Mouse (Mus musculus): ENCODE measurements around the gene Elp5.
A peak's percentile ranks its signal among the peaks of the same experiment; 100 is the strongest.
"Not testable (repeated sequence)": the region's sequence is repeated elsewhere in the genome, so short reads cannot be mapped to it uniquely, and the experiment has no call there.

The Elp5 gene

DNA sequence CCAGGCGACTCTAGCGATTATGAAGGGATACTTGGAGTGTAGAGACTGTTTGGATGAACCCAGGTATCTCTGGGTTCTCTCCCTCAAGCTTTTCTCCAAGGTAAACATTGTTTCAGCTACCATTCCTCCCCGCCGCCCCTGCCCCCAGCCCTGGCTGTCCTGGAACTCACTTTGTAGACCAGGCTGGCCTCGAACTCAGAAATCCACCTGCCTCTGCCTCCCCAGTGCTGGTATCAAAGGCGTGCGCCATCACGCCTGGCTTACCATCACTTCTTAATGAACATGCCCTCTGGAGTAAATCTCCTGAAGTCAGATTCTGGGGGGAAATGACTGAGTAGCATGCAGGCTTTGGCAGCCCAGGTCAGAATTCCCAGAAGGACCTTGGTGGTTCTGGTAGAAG is at the start of gene Elp5:
Elp5 (minus strand) TSS at position 293 of the 400 bp plus-strand sequence.
- DNase-seq (ENCODE audit: low spot score in 2 of 2): no peak

DNA sequence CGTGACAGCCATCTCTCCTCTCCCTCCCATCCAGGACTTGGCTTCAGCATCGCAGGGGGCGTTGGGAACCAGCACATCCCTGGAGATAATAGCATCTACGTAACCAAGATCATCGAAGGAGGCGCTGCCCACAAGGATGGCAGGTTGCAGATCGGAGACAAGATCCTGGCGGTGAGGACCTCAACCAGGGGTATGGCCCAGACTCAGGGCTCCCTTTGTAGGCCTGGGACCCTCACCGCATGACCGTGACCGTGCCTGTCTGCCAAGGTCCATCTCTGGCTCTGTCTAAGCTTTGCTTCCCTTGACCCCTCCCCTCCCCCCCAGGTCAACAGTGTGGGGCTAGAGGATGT is 49.0 kb upstream of the Elp5 start:
- no peak for DNase-seq (ENCODE audit: low spot score in 2 of 2)

DNA sequence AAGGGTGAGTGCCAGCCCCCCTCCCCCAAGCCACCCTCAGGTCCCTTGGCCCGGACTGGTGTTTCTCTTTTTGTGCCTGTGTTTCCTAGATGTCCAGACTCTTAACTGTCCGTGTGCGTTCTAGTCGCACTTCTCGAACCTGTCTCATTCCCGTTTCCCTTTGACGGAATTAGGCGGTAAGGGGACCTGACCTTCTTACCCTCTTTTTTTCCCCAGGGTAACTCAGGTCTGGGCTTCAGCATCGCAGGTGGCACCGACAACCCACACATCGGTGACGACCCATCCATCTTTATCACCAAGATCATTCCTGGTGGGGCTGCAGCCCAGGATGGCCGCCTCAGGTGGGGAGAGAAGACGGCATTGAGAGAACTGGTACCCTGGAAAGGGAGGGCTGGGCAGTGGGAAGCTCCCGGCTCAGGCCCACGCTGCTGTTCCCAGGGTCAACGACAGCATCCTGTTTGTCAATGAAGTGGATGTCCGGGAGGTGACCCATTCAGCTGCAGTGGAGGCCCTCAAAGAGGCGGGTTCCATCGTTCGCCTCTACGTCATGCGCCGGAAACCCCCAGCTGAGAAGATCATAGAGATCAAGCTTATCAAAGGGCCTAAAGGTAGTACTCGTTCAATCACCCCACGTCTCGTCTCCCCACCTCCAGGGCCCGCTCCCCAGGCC is 48.5 kb upstream of the Elp5 start:
- DNase-seq (ENCODE audit: low spot score in 2 of 2): no peak

DNA sequence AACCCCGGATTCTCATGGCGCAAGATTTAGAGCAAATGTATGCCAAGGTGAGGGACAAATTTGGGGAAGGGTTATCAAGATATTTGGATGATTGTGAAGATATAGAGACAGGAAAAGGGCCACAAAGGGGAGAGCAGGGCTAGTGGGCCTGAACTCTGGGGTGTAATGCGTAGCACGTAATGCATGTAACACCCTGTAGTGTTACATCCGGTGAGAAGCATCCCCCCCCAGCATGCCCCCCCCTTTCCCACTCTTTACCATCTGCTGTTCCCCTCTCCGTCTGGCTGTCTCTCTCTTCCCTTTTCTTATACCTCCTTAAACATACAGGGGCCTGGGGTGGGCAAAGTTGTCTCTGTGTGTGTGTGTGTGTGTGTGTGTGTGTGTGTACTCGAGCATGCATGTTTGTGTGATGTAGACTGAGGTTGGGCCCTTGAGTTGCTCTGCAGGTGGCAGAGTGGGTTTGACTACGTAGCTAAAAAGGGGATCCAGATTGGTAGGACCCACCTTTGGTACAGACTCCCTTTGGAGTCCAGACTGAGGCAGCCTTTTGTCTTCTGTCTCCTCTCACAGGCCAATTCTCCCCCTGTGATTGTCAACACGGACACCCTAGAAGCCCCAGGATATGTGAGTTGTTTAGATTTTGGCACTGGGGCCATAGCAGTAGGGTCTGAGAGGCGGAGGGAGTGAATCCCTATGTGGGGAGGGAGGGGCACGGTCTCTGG is 47.7 kb upstream of the Elp5 start:
- no peak for DNase-seq (ENCODE audit: low spot score in 2 of 2)

DNA sequence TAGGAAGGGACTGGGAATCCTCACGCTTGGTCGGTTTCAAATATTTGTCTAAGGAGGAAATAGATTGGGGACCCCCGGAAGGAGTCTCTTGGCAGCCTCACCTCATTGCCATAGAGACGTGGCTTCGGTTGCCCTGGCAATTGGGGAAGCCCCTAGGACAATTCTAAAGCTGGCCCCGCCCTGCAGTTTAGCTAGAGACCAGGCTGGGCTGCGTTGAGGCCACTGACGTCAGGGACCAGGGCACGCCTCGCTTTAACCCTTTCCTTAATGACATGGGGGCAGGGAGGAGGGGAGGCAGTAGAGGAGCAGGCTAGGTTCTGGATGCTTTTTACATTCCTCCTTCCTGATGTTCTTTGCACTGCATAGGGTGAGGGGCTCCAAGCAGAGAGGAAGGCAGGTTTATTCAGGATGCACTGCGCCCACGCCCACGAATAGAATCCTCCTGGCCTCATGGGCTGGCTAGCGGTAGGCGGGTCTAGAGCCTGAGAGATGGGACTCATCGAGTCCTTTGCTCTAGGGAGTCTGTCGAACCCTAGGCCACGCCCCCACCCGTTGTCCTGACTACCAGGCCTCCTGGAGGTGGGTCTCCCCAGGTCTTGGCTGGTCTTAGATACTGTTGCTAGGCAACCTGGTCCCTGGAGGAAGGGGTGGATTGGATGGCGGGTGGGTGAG is 46.9 kb upstream of the Elp5 start:
- DNase-seq (ENCODE audit: low spot score in 2 of 2): peak; percentile 52 to 59

DNA sequence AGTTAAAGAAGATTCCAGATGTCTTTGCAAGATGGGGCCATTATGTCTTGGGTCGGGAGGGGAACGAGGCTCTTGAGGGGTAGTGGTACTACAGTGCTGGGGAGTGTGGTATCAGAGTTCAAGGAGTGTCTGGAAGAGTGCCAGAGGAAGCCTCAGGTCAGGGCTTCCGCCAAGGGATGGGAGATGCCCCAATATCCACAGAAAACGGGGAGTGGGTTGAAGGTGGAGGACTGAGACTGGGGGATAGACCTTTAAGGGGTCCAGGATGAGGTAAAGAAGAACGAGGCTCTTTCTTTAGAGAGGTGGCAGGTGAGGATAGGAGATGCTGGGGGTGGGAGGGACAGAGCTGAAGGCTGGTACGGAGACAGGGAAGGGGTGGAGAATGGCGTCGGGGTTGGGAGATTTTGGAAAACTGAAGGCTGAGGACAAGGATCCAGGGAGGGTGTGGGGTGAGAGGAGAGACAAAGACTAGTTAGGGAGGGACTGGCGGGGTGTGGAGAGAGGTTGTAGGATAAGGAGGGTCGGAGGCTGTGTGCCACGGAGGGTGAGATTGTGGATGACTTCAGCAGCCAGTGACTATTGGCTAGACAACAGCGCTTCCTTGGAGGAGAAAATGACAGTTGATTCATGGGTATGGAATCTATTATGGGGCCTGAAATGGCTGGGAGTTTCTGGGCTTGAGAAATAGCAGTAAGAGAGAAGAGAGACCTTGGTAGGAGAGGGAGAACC is 46.2 kb upstream of the Elp5 start:
- DNase-seq (ENCODE audit: low spot score in 2 of 2): no peak

DNA sequence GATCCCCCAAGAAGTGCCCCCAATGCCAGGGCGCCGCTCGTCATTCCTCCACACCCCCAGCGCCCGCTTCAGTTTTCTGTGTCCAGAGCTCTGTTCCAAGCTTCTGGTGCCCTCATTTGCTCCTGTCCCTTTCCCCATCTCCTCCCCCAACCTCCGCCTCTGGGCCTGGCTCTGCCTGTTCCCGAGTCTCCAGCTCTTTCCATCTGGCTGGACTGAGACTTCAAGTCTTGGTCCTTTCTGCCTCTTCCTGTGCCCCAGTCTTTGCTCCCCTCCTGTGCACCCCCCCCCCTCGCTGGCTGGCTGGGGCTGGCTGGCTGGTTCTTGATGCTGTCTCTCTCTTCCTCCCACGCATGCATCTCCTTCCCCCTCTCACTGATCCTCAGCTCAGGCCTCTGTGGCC is 45.1 kb upstream of the Elp5 start:
- DNase-seq (ENCODE audit: low spot score in 2 of 2): peak; percentile 22 to 38

DNA sequence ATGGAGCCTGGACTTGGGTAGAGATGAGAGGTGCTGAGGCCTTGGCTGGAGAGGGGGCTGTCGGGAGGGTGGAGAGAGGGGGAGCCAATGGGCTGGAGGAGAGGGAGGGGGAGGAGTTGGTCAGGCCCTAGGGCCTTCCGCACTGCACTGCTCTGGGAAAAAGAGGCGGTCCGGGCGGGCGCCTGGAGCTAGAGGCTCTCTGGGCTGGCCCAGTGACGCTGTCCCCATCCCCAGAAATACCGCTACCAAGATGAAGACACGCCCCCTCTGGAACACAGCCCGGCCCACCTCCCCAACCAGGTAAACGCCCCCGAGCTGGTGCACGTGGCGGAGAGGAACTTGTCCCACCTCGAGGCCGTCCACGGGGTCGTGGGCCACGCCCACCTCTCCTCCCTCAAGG is 44.4 kb upstream of the Elp5 start:
- DNase-seq (ENCODE audit: low spot score in 2 of 2): no peak

DNA sequence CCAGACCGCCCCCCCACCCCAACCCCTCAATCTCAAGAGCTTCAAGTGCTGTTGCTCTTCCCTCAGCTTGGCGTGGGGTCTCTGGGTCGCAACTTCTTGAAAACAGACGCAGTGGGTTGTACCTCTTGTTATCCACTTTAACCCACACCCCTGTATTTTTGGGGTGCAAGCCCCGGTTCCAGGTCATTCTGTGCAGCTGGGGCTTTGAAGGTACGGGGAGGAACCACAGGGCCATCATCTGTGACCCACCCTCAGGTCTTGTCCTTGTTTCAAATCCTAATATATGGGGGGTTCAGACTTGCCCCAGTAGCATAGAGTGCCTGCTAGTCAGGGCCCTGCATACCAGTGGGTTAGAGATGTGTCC is 41.8 kb upstream of the Elp5 start:
- DNase-seq (ENCODE audit: low spot score in 2 of 2): no peak

DNA sequence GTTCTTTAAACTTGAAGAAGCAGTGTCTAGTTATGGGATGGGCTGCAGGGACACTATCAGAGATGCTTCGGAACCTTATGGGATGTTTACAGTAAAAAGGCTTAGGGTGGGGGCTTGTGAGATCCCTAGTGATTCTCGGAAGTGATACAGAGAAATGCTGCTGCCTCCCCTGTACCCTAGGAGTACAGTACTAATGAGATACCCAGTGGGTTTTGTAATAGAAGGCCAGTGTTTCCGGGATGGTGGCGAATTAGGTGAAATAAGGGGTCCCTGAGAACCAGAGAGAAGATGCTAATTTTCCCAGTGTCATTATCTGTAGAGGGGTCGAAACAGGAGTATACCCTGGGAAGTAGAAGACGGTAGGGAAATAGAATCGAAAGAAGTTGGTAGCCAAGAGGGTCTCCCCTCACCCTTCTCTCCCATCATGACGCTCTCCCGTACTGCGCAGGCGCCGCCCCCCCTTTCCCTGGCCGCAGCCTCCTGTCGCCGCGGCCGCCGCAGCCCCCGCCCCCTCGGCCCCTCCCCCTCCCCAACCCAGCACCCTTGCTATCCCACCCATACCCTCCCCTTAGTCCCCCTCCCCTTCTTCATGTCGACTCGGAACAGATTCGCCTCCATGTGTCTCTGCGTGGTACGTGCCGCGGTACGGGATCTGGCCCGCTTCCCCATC is 41.3 kb upstream of the Elp5 start:
- DNase-seq (ENCODE audit: low spot score in 2 of 2): no peak

DNA sequence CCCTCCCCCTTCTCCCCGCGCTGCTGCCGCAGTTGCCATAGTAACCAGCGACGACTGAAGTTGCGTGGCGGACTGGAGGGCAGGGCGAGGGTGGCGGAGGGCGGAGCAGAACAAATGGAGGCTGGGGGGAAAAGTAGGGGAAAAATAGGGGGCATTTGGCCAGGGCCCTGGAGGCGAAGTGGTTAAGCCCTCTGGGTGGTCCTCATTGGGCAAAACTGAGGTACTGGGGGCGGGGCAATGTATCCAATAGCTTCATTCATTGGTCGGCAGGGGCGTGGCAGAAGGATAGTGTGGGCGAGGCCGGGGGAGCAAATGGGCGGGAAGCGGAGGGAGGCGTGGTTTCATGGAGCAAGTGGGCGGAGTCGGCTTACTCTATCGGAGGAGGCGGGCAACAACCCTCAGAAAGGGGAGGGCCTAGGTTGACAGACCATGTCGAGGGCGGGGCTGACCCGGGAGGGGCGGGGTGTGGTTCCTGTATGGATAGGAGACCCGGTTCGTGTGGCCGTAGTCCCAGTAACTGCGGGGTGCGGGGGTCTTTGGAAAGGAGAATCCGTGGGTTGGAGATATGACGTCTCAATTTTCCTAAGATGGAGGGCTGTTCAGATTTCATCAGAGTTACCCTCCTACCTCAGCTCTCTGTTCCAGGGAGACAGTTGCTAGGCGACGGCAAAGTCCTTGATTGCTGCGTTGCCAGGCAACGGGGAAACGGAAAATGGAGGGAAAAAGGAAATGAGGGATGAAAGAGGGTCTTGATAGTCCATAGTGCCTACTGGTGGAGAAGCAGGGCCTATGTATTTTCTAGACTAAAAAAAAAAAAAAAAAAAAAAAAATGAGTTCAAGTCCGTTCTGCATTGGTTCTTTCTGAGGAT is 39.2 kb upstream of the Elp5 start:
- DNase-seq (ENCODE audit: low spot score in 2 of 2): peak; percentile 92

DNA sequence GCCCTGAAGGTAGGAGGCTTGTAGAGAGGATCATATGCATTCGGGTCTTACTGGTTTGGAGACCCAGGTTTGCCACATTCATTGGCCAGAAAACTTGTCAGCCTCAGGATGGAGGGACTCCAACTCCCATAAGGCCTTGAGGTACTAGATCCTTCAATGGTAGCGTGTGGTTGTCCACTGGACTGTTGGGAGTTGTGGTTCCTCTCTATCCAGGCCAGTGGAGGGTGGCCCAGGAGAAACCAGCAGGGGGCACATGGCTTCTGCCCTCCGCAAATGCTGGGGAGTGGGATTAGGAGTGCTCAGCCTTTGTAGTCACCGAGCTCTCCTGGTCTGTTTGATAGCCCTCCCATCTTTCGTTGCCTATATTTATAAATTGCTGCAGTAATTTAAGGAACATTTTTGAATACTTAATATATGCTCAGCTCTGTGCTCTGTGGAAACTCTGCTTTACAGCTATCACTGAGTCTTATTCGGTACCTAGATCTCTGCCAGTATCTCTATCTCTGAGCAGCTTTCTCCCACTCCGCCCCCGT is 38.5 kb upstream of the Elp5 start:
- DNase-seq (ENCODE audit: low spot score in 2 of 2): peak; percentile 73

DNA sequence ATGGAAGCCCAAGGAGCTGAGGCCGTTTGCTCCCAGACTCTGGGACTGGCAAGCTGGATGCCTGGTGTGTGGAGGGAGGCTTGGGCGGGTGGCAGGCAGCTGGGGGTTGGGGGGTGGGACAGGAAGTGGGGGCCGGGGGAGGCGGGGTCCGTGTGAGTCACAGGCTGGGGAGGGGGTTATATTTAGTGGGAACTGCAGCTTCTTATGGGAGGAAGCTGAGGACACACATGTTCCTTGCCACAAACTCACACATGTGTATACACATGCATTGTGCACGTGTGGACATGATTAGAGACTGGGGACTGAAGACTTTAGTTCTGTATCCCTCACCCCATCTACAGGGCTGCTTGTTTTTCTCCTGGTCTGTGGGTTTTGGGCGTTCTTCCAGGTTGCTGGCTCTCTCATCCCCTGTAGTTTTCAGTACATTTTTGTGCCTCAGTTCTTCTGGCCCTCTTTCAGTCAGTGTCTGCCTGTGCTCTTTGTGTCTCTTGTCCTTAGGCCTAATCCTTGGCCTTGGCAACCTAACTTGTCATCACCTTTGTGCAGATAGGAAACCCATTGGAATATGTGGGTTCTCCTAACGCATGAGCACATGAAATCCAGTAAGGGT is 37.8 kb upstream of the Elp5 start:
- peak; percentile 60 to 69 for DNase-seq (ENCODE audit: low spot score in 2 of 2)

DNA sequence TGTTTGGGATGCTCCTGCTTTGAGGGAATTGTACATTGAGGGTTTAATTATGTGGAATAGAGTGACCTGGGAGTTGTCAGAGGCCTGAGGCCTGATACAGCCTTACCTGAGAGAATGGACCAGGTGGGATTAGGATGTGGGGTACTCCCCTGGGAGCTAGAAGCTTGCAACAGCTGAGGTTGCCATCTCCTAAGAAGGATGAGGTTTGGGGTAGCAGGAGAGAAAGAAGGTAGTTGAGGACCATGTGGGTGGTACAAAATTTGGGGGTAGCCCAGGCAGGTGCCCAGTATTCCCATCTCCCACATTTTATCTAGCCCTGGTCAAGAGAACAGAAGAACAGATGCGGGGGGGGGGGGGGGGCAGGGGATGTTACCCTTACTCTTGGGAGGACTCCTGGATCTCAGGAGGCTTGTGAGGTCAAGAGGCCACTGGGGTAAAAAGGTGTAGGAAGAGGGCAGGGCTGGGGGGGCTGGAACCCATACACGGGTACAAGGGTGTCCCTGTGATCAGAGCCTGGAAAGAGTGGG is 37.2 kb upstream of the Elp5 start:
- DNase-seq (ENCODE audit: low spot score in 2 of 2): no peak

DNA sequence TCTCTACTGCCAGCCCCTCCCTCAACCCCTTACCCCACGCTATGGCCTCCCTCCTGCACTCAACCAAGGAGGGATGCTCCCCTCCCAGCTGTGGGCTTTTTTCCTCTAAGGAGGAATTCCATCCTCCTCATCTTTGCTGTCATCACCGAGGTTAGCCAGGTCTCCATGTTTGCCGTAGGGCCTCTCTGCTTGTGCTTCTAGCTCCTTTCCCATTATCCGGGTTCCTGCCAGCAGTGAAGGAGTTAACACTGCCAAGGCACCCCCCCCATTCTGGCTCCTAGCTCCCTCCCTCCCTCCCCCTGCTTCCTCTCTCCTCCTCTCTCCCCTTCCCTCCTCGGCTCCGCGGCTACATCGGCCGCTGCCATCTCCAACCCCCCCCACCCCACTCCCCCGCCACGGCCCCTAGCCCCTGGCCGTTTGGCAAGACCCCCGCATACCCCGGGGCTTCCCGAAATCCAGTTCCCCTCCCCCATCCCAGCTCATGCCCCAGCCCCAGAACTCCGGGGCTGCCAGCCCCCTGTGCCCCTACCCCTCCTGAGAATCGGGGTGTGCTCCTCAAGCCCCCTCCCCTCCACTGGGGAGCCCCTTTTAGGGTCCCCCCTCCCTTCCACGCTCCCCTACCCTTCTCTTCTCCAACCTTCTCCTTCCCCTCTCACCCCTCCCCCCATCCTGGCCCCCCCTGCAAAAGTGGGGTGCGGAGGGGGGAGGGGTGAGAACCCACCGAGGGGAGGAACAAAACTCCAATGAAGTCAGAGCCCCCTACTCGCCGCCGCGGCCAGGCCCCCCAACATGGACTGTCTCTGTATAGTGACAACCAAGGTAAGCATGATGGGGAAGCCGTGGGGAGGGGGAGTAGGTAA is 36.0 kb upstream of the Elp5 start:
- DNase-seq (ENCODE audit: low spot score in 2 of 2): peak; percentile 46 to 64

DNA sequence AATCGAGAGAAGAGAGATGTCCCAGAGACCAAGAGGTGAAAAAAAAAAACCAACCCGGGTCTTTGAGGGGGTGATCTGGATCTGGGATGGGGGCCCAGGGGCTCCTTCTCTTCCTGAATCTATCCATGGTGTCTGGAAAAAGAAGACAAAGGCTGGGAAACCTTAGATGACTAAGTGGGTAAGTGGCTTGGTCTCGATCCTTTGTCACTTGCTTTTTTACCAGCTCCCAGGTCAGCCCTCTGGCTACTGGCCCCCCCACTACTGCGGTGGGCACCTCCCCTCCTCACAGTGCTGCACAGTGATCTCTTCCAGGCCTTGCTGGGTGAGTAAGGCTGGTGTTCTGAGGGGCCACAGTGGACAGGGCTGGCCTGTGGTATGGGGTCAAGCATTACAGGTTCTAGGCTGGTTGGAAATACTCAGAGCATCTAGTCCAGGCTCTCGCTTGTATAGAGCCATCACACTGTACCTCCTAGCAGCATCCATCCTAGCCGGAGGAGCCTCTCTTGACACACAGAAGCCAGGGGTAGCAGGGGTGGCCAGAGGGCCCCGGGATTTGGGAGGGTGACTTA is 35.0 kb upstream of the Elp5 start:
- no peak for DNase-seq (ENCODE audit: low spot score in 2 of 2)

DNA sequence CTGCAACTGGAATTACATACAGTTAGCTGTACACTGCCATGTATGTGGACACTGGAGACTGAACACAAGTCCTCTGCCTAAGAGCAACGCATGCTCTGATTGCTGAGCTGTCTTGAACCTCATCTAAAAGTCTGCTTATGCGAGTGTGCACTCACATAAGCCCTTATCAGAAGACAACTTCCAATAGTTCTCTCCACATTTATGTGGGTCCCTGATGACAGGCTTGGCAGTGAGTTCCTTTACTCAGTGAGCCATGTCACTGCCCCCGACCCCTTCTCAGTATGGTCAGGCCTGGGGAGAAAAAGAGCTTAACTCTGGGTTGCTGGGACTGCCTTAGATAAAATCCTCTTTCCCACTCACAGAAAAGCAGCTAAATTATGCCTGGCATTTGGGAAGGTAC is 34.4 kb upstream of the Elp5 start, which contains the start of gene Dlg4:
Dlg4 (plus strand) TSS at position 274 of the 400 bp plus-strand sequence.
- no peak for DNase-seq (ENCODE audit: low spot score in 2 of 2)

DNA sequence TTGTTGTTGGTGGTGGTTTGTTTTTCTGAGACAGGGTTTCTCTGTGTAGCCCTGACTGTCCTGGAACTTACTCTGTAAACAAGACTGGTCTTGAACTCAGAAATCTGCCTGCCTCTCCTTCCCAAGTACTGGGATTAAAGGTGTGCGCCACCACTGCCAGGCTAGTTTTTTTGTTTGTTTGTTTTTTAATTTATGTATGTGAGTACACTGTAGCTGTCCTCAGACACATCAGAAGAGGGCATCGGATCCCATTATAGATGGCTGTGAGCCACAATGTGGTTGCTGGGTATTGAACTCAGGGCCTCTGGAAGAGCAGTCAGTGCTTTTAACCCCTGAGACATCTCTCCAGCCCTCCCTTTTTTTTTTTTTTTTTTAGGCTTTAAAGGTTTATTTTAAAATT is 33.9 kb upstream of the Elp5 start:
- not testable (repeated sequence) for DNase-seq (ENCODE audit: low spot score in 2 of 2)

DNA sequence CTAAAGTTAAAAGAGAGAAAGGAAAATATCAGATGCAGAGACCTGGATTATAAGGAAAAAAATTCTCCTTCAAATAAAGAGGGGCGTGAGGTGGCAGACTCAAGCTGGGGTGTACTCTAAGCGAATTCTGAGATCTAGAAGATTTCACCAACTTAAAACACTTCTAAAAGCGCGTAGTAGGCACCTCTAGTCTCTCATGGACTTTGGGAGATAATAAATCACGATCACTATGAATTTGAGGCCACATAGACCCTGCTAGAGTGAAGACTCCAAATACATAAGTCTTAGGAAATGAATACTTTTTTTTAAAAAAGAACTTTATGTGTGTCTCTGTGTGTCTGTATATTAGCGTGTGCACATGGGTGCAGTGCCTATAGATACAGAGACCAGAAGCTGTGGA is 33.4 kb upstream of the Elp5 start:
- DNase-seq (ENCODE audit: low spot score in 2 of 2): no peak

Data from thymus, postnatal 10 days (tissue).